Mouse (Mus musculus) lung, adult 2 months (tissue): ENCODE measurements around the gene Mid1. TPM values are rescaled to one million over a fixed set of nuclear protein-coding genes. Genes with fewer than 3 reads are reported as not detected.

Source experiments
- DNase-seq: peaks from one replicate; pipeline ENCODE4 v3.0.0; 2022
- H3K4me1 ChIP-seq: fragments of 200-500 bp; 2 replicates; pipeline ENCODE4 v1.6.1; 2011; ENCODE audit warnings: low read length; ENCODE audit not compliant: control insufficient read depth, insufficient read depth
- H3K4me3 ChIP-seq: fragments of 200-500 bp; replicated peaks from 2 replicates; pipeline ENCODE3; 2011; ENCODE audit warnings: low read depth, mild to moderate bottlenecking, control low read depth, low read length; ENCODE audit errors: extremely low read depth
- CTCF ChIP-seq: fragments of 200-500 bp; IDR thresholded peaks from 2 replicates; pipeline ENCODE4 v1.5.1; 2011; ENCODE audit warnings: mild to moderate bottlenecking, low read length, control low read depth; ENCODE audit not compliant: insufficient read depth
- POLR2A ChIP-seq: fragments of 200-500 bp; IDR thresholded peaks from 2 replicates; pipeline ENCODE4 v1.6.1; 2011; ENCODE audit warnings: low read depth, mild to moderate bottlenecking, control low read depth, low read length, borderline replicate concordance; ENCODE audit errors: extremely low read depth
- WGBS: fragments of 180-500 bp; shearing (Covaris S2); methylation state at CpG from one replicate; pipeline ENCODE4 v1.1.7; 2018; 5-methylcytosine and 5-hydroxymethylcytosine counted together
- polyA plus RNA-seq: library from polyadenylated mRNA; depleted of rRNA; stranded (reverse); fragments of >200 nt; gene quantifications from 2 replicates; pipeline ENCODE4 v1.2.3, GENCODE M21; 2012

The Mid1 gene
- polyA plus RNA-seq, 1 experiment, result 9.6 TPM

GRCm38 (mm10) chrX:169899227-169899950, 214.4 kb downstream of the Mid1 start:
- 29% methylated on average over 3 of the region's 3 CpGs for WGBS
- no peak overlapping the region for H3K4me3 ChIP-seq
- H3K4me1 ChIP-seq, result no peaks in the 10 kb centered on the region
- no peak for DNase-seq
- TF ChIP-seq CTCF (no peak), POLR2A (no peak)

- TF ChIP-seq CTCF (no peak), POLR2A (no peak)
- no peaks in the 10 kb centered on the region for H3K4me1 ChIP-seq
- no peak overlapping the region for H3K4me3 ChIP-seq
- no peak for DNase-seq
Measured at GRCm38 (mm10) chrX:169902860-169903259, 217.9 kb downstream of the Mid1 start.

- no peak for DNase-seq
- Histone ChIP-seq H3K4me3 (no peak overlapping the region), H3K4me1 (no peaks in the 10 kb centered on the region)
- TF ChIP-seq POLR2A (no peak), CTCF (no peak)
- WGBS, result 46% methylated on average over 2 of the region's 2 CpGs
Measured at GRCm38 (mm10) chrX:169903656-169904055, 218.7 kb downstream of the Mid1 start.

DNA sequence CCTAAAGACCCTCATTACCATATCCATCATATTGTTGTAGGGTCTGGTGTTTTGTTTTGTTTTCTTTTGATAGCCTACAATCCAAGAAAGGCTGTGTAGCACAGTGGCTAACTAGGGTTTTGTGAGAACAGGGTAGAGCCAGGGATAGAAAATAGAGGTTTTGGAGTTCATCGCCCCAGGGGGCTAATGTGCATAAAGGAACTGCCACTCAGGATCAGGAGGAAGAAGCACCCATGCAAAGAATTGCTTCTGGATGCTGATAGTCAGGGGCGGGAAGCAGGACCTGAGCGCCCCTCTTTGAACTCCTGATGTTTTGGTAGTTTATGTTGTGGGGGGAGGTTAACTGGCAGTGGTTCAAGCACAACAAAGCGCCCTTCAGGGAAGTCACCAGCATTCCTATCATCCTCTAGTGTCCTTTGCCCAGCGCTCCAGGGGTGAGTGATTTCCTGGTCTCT, 221.1 kb downstream of the Mid1 start:
- no peak for DNase-seq
- H3K4me1 ChIP-seq, result no peaks in the 10 kb centered on the region; the same call in 1 of the 2 replicates
- H3K4me3 ChIP-seq, result no peak overlapping the region
- 38% methylated on average over 5 of the region's 5 CpGs for WGBS
- TF ChIP-seq POLR2A, result no peak
- no peak for TF ChIP-seq CTCF

DNA sequence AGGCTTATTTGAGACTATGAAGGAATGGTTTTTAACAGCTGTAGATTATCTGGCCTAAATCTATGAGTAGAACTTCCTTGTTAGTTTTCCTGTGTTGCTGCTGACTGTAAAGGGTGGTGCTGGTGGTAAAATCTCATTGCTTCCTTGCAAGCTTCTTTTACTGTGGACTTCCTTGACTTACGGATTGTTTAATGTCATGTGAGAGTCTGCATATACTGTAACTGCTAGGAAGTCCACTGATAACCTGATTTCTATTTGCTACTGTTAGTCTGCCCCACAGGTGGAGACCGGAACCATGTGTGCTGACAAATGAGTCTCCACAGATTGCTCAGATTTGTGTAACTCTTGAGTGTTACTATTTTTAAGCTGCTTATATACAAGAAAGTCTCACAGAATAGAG, 224.9 kb downstream of the Mid1 start:
- TF ChIP-seq POLR2A (no peak), CTCF (no peak)
- no peak for DNase-seq
- 59% methylated on average over 2 of the region's 2 CpGs for WGBS
- no peaks in the 10 kb centered on the region; the same call in 1 of the 2 replicates for H3K4me1 ChIP-seq
- no peak overlapping the region for H3K4me3 ChIP-seq

GRCm38 (mm10) chrX:169915738-169916137, 230.7 kb downstream of the Mid1 start:
- Histone ChIP-seq H3K4me1 (no peaks in the 10 kb centered on the region; the same call in none of the 2 replicates), H3K4me3 (peak overlapping the region; percentile 49)
- DNase-seq, result peak; percentile 15
- TF ChIP-seq POLR2A (no peak), CTCF (no peak)
- WGBS, result 69% methylated on average over 6 of the region's 6 CpGs

- H3K4me1 ChIP-seq, result no peaks in the 10 kb centered on the region; the same call in 1 of the 2 replicates
- DNase-seq, result no peak
- no peak overlapping the region for H3K4me3 ChIP-seq
- no peak for TF ChIP-seq POLR2A
- TF ChIP-seq CTCF, result no peak
- WGBS, result 89% methylated on average over 2 of the region's 2 CpGs
Measured at GRCm38 (mm10) chrX:169922541-169922940, 237.5 kb downstream of the Mid1 start.

- Histone ChIP-seq H3K4me1 (no peaks in the 10 kb centered on the region; the same call in 1 of the 2 replicates), H3K4me3 (no peak overlapping the region)
- no peak for TF ChIP-seq POLR2A
- no peak for TF ChIP-seq CTCF
- 49% methylated on average over 1 of the region's 1 CpGs for WGBS
- DNase-seq, result no peak
Measured at GRCm38 (mm10) chrX:169923417-169923816, 238.4 kb downstream of the Mid1 start.

- no peak for DNase-seq
- H3K4me3 ChIP-seq, result no peak overlapping the region
- no peak for TF ChIP-seq CTCF
- TF ChIP-seq POLR2A, result no peak
- H3K4me1 ChIP-seq, result no peaks in the 10 kb centered on the region; the same call in 1 of the 2 replicates
- WGBS, result 64% methylated on average over 7 of the region's 7 CpGs
Measured at GRCm38 (mm10) chrX:169925600-169925999, 240.6 kb downstream of the Mid1 start.
